Mouse (Mus musculus) MEL (cell line): ENCODE results near the gene Pitpnm3. TPM values are rescaled to one million over a fixed set of nuclear protein-coding genes. Genes with fewer than 3 reads are reported as not detected.

Source experiments
- DNase-seq: peaks from one replicate; pipeline ENCODE4 v3.0.0; 2011; ENCODE audit warnings: low read depth, low spot score
- H3K27ac ChIP-seq: 2 replicates; pipeline ENCODE4 v1.5.1; 2012; ENCODE audit warnings: low read depth, mild to moderate bottlenecking, control low read depth, low read length, moderate library complexity; ENCODE audit not compliant: control insufficient read depth
- H3K27me3 ChIP-seq, 2 experiments: fragments of 150-350 bp in 1 of 2; sonication (generic) in 1 of 2; 2 replicates each; pipeline ENCODE4 v1.6.1; 2012; ENCODE audit warnings: low read length in 2 of 2, mild to moderate bottlenecking in 2 of 2, improper control_type of control experiment in 1 of 2, moderate library complexity in 1 of 2; ENCODE audit not compliant: insufficient read depth in 2 of 2, control insufficient read depth in 1 of 2
- H3K36me3 ChIP-seq, 2 experiments: 2 replicates each; pipeline ENCODE4 v1.6.1; 2012 to 2014; ENCODE audit warnings: low read length in 2 of 2, improper control_type of control experiment in 1 of 2, inconsistent platforms in 1 of 2, mild to moderate bottlenecking in 1 of 2; ENCODE audit not compliant: insufficient read depth in 2 of 2, control insufficient read depth in 1 of 2
- H3K4me1 ChIP-seq, 2 experiments: fragments of 150-350 bp in 1 of 2; sonication (generic) in 1 of 2; 2 replicates each; pipeline ENCODE4 v1.6.1; 2012; ENCODE audit warnings: low read length in 2 of 2, improper control_type of control experiment in 1 of 2, mild to moderate bottlenecking in 1 of 2; ENCODE audit not compliant: insufficient read depth in 2 of 2, control insufficient read depth in 1 of 2
- H3K4me3 ChIP-seq, 2 experiments: fragments of 150-350 bp in 1 of 2; sonication (generic) in 1 of 2; 2 replicates each; pipeline ENCODE4 v1.5.1; 2012; ENCODE audit warnings: low read depth in 2 of 2, low read length in 2 of 2, mild to moderate bottlenecking in 2 of 2, moderate library complexity in 2 of 2, control low read depth in 1 of 2, improper control_type of control experiment in 1 of 2; ENCODE audit not compliant: control insufficient read depth in 1 of 2, insufficient read depth in 1 of 2
- H3K79me2 ChIP-seq: 2 replicates; pipeline ENCODE4 v1.6.1; 2012; ENCODE audit warnings: mild to moderate bottlenecking, low read length, moderate library complexity; ENCODE audit not compliant: control insufficient read depth, poor library complexity, insufficient read depth
- H3K9ac ChIP-seq: 2 replicates; pipeline ENCODE4 v1.6.1; 2012; ENCODE audit warnings: low read depth, mild to moderate bottlenecking, control low read depth, low read length, moderate library complexity; ENCODE audit not compliant: control insufficient read depth, poor library complexity, severe bottlenecking
- H3K9me3 ChIP-seq: fragments of 150-350 bp; sonication (generic); replicated peaks from 2 replicates; pipeline ENCODE4 v1.6.1; 2012; ENCODE audit warnings: mild to moderate bottlenecking, low read length, improper control_type of control experiment, moderate library complexity; ENCODE audit not compliant: insufficient read depth
- BHLHE40 ChIP-seq: IDR thresholded peaks from 2 replicates; pipeline ENCODE4 v1.6.1; 2012; ENCODE audit warnings: low read depth, mild to moderate bottlenecking, inconsistent platforms, low read length, improper control_type of control experiment, borderline replicate concordance
- CHD1 ChIP-seq: IDR thresholded peaks from 2 replicates; pipeline ENCODE4 v1.6.1; 2012; ENCODE audit warnings: low read depth, mild to moderate bottlenecking, inconsistent platforms, low read length, improper control_type of control experiment
- CTCF ChIP-seq, 3 experiments: IDR thresholded peaks in 2 of 3; conservative IDR thresholded peaks in 1 of 3; 2 replicates each; pipeline ENCODE4 v1.5.1; 2011 to 2012; ENCODE audit warnings: low read length in 3 of 3, low read depth in 2 of 3, mild to moderate bottlenecking in 2 of 3, improper control_type of control experiment in 1 of 3, inconsistent platforms in 1 of 3, mixed read lengths in 1 of 3, moderate library complexity in 1 of 3; ENCODE audit not compliant: control insufficient read depth in 1 of 3, insufficient read depth in 1 of 3, poor library complexity in 1 of 3, severe bottlenecking in 1 of 3
- GABPA ChIP-seq: IDR thresholded peaks from 2 replicates; pipeline ENCODE4 v1.6.1; 2012; ENCODE audit warnings: low read depth, mild to moderate bottlenecking, inconsistent platforms, low read length, improper control_type of control experiment, moderate library complexity
- HCFC1 ChIP-seq: IDR thresholded peaks from 2 replicates; pipeline ENCODE4 v1.6.1; 2012; ENCODE audit warnings: low read depth, mild to moderate bottlenecking, inconsistent platforms, low read length, improper control_type of control experiment, moderate library complexity
- JUND ChIP-seq: IDR thresholded peaks from 2 replicates; pipeline ENCODE4 v1.6.1; 2011; ENCODE audit warnings: low read depth, mild to moderate bottlenecking, improper control_type of control experiment, low read length
- MAX ChIP-seq: IDR thresholded peaks from 2 replicates; pipeline ENCODE4 v1.6.1; 2011; ENCODE audit warnings: low read length, improper control_type of control experiment
- MAZ ChIP-seq: IDR thresholded peaks from 2 replicates; pipeline ENCODE4 v1.6.1; 2012; ENCODE audit warnings: low read depth, mild to moderate bottlenecking, inconsistent platforms, low read length, improper control_type of control experiment
- MXI1 ChIP-seq: IDR thresholded peaks from 2 replicates; pipeline ENCODE4 v1.6.1; 2011; ENCODE audit warnings: mild to moderate bottlenecking, low read depth, low read length, improper control_type of control experiment
- NELFE ChIP-seq: IDR thresholded peaks from 2 replicates; pipeline ENCODE4 v1.6.1; 2011; ENCODE audit warnings: low read depth, low read length, improper control_type of control experiment
- NRF1 ChIP-seq: IDR thresholded peaks from 2 replicates; pipeline ENCODE4 v1.6.1; 2014; ENCODE audit warnings: low read depth, mild to moderate bottlenecking, inconsistent platforms, low read length, improper control_type of control experiment, moderate library complexity; ENCODE audit not compliant: poor library complexity, insufficient read depth, severe bottlenecking
- POLR2AphosphoS2 ChIP-seq: IDR thresholded peaks from 2 replicates; pipeline ENCODE4 v1.6.1; 2011; ENCODE audit warnings: low read length, improper control_type of control experiment
- RAD21 ChIP-seq: IDR thresholded peaks from 2 replicates; pipeline ENCODE4 v1.6.1; 2011; ENCODE audit warnings: mild to moderate bottlenecking, low read depth, low read length, improper control_type of control experiment
- RCOR1 ChIP-seq: IDR thresholded peaks from 2 replicates; pipeline ENCODE4 v1.6.1; 2012; ENCODE audit warnings: low read depth, mild to moderate bottlenecking, inconsistent platforms, low read length, improper control_type of control experiment
- SIN3A ChIP-seq: IDR thresholded peaks from 2 replicates; pipeline ENCODE4 v1.6.1; 2012; ENCODE audit warnings: low read length, improper control_type of control experiment, inconsistent platforms
- SMC3 ChIP-seq: IDR thresholded peaks from 2 replicates; pipeline ENCODE4 v1.6.1; 2011; ENCODE audit warnings: low read depth, low read length, improper control_type of control experiment
- TBP ChIP-seq: IDR thresholded peaks from 2 replicates; pipeline ENCODE4 v1.8.0; 2011; ENCODE audit warnings: low read depth, low read length, improper control_type of control experiment
- USF2 ChIP-seq, 2 experiments: IDR thresholded peaks; 2 replicates each; pipeline ENCODE4 v1.6.1; 2011 to 2012; ENCODE audit warnings: improper control_type of control experiment in 2 of 2, low read length in 2 of 2, borderline replicate concordance in 1 of 2, inconsistent platforms in 1 of 2, low read depth in 1 of 2, mild to moderate bottlenecking in 1 of 2; ENCODE audit not compliant: insufficient read depth in 1 of 2
- ZC3H11A ChIP-seq: IDR thresholded peaks from 2 replicates; pipeline ENCODE4 v1.6.1; 2012; ENCODE audit warnings: low read depth, mild to moderate bottlenecking, inconsistent platforms, low read length, improper control_type of control experiment
- ZKSCAN1 ChIP-seq: IDR thresholded peaks from 2 replicates; pipeline ENCODE4 v1.6.1; 2012; ENCODE audit warnings: low read depth, mild to moderate bottlenecking, inconsistent platforms, low read length, improper control_type of control experiment, moderate library complexity
- ZNF384 ChIP-seq: IDR thresholded peaks from 2 replicates; pipeline ENCODE4 v1.6.1; 2012; ENCODE audit warnings: low read depth, mild to moderate bottlenecking, inconsistent platforms, low read length, improper control_type of control experiment
- polyA plus RNA-seq, 2 experiments: library from polyadenylated mRNA; stranded (reverse) in 1 of 2; unstranded in 1 of 2; fragments of >175 nt in 1 of 2; fragments of >200 nt in 1 of 2; gene quantifications; 2 replicates each; pipeline versions ENCODE4 v1.2.1 to v1.2.4; 2012; ENCODE audit warnings: low replicate concordance in 2 of 2, low read depth in 1 of 2; ENCODE audit not compliant: insufficient read length in 2 of 2, insufficient read depth in 1 of 2, missing spikeins in 1 of 2
- total RNA-seq: library from RNA; depleted of rRNA; stranded (reverse); fragments of 300-350 nt; gene quantifications from 2 replicates; pipeline ENCODE4 v1.2.3, GENCODE M21; 2012

Pitpnm3 gene
- total and polyA plus RNA-seq, 3 experiments, result 0.24 TPM; not detected in 2

DNA sequence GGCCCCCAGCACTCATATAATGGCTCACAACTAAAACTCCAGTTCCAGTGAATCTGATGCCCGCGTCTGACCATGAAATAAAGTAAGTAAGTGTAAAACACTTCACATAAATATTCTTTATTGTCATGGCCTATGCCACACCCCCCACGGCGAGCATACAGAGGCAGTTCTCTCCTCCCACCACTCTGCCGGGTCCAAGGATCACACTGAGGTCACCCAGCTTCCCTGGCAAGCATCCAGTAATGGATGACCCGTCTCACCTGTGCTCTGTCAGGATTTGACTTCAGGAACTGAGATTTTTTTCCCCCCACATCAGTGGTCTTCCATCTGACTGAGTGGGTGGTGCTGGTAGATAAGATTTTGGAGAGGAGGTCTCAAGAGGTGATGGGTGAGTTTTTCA, 4.6 kb upstream of the Pitpnm3 start:
- no peak overlapping the region for H3K4me3 ChIP-seq
- no peak overlapping the region for H3K27ac ChIP-seq
- no peaks in the 10 kb centered on the region for H3K27me3 ChIP-seq
- DNase-seq, result no peak
- H3K79me2 ChIP-seq, result no peaks in the 10 kb centered on the region
- TF ChIP-seq RCOR1, result no peak
- no peak for TF ChIP-seq MAZ
- no peak for TF ChIP-seq CTCF (IDR thresholded peaks at IDR 0.05 in 2 of 3, conservative IDR thresholded peaks at IDR 0.05 in 1 of 3; ENCODE audit: control insufficient read depth in 1 of 3, insufficient read depth in 1 of 3, low read depth in 2 of 3, low read length in 3 of 3, poor library complexity in 1 of 3, severe bottlenecking in 1 of 3)
- TF ChIP-seq MAX, result no peak
- no peak for TF ChIP-seq ZNF384
- TF ChIP-seq ZKSCAN1, result no peak
- TF ChIP-seq USF2 (IDR thresholded peaks at IDR 0.05; ENCODE audit: borderline replicate concordance in 1 of 2, insufficient read depth in 1 of 2, low read depth in 1 of 2, low read length in 2 of 2), result no peak
- no peak for TF ChIP-seq RAD21
- TF ChIP-seq JUND, result no peak
- H3K4me1 ChIP-seq, result no peaks in the 10 kb centered on the region
- H3K9ac ChIP-seq, result no peak overlapping the region
- H3K9me3 ChIP-seq, result no peaks in the 10 kb centered on the region
- H3K36me3 ChIP-seq, result no peaks in the 10 kb centered on the region

GRCm38 (mm10) chr11:72136231-72136982, 829 bp upstream of the Pitpnm3 start:
- H3K4me1 ChIP-seq, result no peaks in the 10 kb centered on the region
- no peaks in the 10 kb centered on the region for H3K79me2 ChIP-seq
- no peak overlapping the region for H3K4me3 ChIP-seq
- no peak overlapping the region for H3K9ac ChIP-seq
- no peak overlapping the region for H3K27ac ChIP-seq
- H3K27me3 ChIP-seq, result no peaks in the 10 kb centered on the region
- no peaks in the 10 kb centered on the region for H3K9me3 ChIP-seq
- TF ChIP-seq SIN3A, result no peak
- TF ChIP-seq JUND, result no peak
- TF ChIP-seq GABPA, result no peak
- no peak for TF ChIP-seq SMC3
- no peak for TF ChIP-seq HCFC1
- no peak for TF ChIP-seq CHD1
- TF ChIP-seq NRF1, result no peak
- no peak for TF ChIP-seq TBP
- no peak for TF ChIP-seq POLR2AphosphoS2
- no peak for TF ChIP-seq BHLHE40
- no peak for TF ChIP-seq MAZ
- TF ChIP-seq NELFE, result no peak
- no peak for TF ChIP-seq MAX
- TF ChIP-seq ZC3H11A, result no peak
- no peak for TF ChIP-seq MXI1
- no peak for DNase-seq
- no peaks in the 10 kb centered on the region for H3K36me3 ChIP-seq
